Mouse (Mus musculus) MEL (cell line): Measurements from ENCODE around the gene Gm20388.

Experiments
- POLR2A ChIP-seq, 2 experiments: IDR thresholded peaks; 2 replicates each; pipeline ENCODE4 v1.6.1; 2011 to 2012; ENCODE audit warnings: low read length in 2 of 2, mild to moderate bottlenecking in 2 of 2, control low read depth in 1 of 2, improper control_type of control experiment in 1 of 2, low read depth in 1 of 2, moderate library complexity in 1 of 2; ENCODE audit not compliant: control insufficient read depth in 1 of 2, insufficient read depth in 1 of 2, poor library complexity in 1 of 2
- USF2 ChIP-seq, 2 experiments: IDR thresholded peaks; 2 replicates each; pipeline ENCODE4 v1.6.1; 2011 to 2012; ENCODE audit warnings: improper control_type of control experiment in 2 of 2, low read length in 2 of 2, borderline replicate concordance in 1 of 2, inconsistent platforms in 1 of 2, low read depth in 1 of 2, mild to moderate bottlenecking in 1 of 2; ENCODE audit not compliant: insufficient read depth in 1 of 2
- ZC3H11A ChIP-seq: IDR thresholded peaks from 2 replicates; pipeline ENCODE4 v1.6.1; 2012; ENCODE audit warnings: low read depth, mild to moderate bottlenecking, inconsistent platforms, low read length, improper control_type of control experiment

GRCm38 (mm10) chr8:121364646-121365045, 1454.0 kb downstream of the Gm20388 start:
- TF ChIP-seq USF2 (IDR thresholded peaks at IDR 0.05; ENCODE audit: borderline replicate concordance in 1 of 2, insufficient read depth in 1 of 2, low read depth in 1 of 2, low read length in 2 of 2) (no peak), POLR2A (IDR thresholded peaks at IDR 0.05; ENCODE audit: control insufficient read depth in 1 of 2, insufficient read depth in 1 of 2, low read depth in 1 of 2, low read length in 2 of 2, poor library complexity in 1 of 2) (no peak), ZC3H11A (no peak)
